Mouse (Mus musculus): Measurements from ENCODE around the gene Slc4a4. TPM values are rescaled to one million over a fixed set of nuclear protein-coding genes. Genes with fewer than 3 reads are reported as not detected.
A peak's percentile ranks its signal among the peaks of the same experiment; 100 is the strongest.

Gene Slc4a4
- polyA plus RNA-seq, 1 experiment from 2014 or later = 12.1 TPM

GRCm38 (mm10) chr5:88964685-88965290 lies 78.2 kb downstream of the Slc4a4 start:
- WGBS = 84% methylated on average over 6 of the region's 6 CpGs
- H3K36me3 ChIP-seq (replicated peaks; ENCODE audit: control insufficient read depth, insufficient read depth) = no peaks in the 10 kb centered on the region
- no peak overlapping the region for H3K27ac ChIP-seq
- no peak overlapping the region for H3K9ac ChIP-seq
- no peak overlapping the region for H3K4me2 ChIP-seq (replicated peaks)
- no peak overlapping the region for H3K4me3 ChIP-seq (replicated peaks; ENCODE audit: low read length)
- H3K4me1 ChIP-seq (replicated peaks; ENCODE audit: control insufficient read depth, insufficient read depth, low read length) = no peaks in the 10 kb centered on the region
- no peaks in the 10 kb centered on the region for H3K9me3 ChIP-seq (ENCODE audit: control insufficient read depth, low read length)
- no peaks in the 10 kb centered on the region for H3K27me3 ChIP-seq (ENCODE audit: control insufficient read depth, insufficient read depth, low read length)
- DNase-seq (ENCODE audit: low spot score) (no peak), ATAC-seq (ENCODE audit: low FRiP score) (no peak)

GRCm38 (mm10) chr5:88966507-88966906 lies 79.9 kb downstream of the Slc4a4 start:
- Histone ChIP-seq H3K9me3 (ENCODE audit: control insufficient read depth, low read length) (no peaks in the 10 kb centered on the region), H3K4me2 (replicated peaks) (no peak overlapping the region), H3K27ac (no peak overlapping the region), H3K4me3 (replicated peaks; ENCODE audit: low read length) (no peak overlapping the region), H3K9ac (no peak overlapping the region), H3K36me3 (replicated peaks; ENCODE audit: control insufficient read depth, insufficient read depth) (no peaks in the 10 kb centered on the region), H3K27me3 (ENCODE audit: control insufficient read depth, insufficient read depth, low read length) (no peaks in the 10 kb centered on the region), H3K4me1 (replicated peaks; ENCODE audit: control insufficient read depth, insufficient read depth, low read length) (no peaks in the 10 kb centered on the region)
- DNase-seq (ENCODE audit: low spot score) = no peak
- 92% methylated on average over 4 of the region's 4 CpGs for WGBS
- ATAC-seq (ENCODE audit: low FRiP score) = no peak

GRCm38 (mm10) chr5:88968923-88969639 lies 82.5 kb downstream of the Slc4a4 start:
- Histone ChIP-seq H3K9ac (no peak overlapping the region), H3K27ac (no peak overlapping the region), H3K9me3 (ENCODE audit: control insufficient read depth, low read length) (no peaks in the 10 kb centered on the region), H3K27me3 (ENCODE audit: control insufficient read depth, insufficient read depth, low read length) (no peaks in the 10 kb centered on the region), H3K4me1 (replicated peaks; ENCODE audit: control insufficient read depth, insufficient read depth, low read length) (no peaks in the 10 kb centered on the region), H3K4me3 (replicated peaks; ENCODE audit: low read length) (no peak overlapping the region), H3K36me3 (replicated peaks; ENCODE audit: control insufficient read depth, insufficient read depth) (no peaks in the 10 kb centered on the region), H3K4me2 (replicated peaks) (no peak overlapping the region)
- no peak for DNase-seq (ENCODE audit: low spot score)
- no peak for ATAC-seq (ENCODE audit: low FRiP score)
- WGBS = 36% methylated on average over 11 of the region's 11 CpGs

- Histone ChIP-seq H3K4me3 (replicated peaks; ENCODE audit: low read length) (no peak overlapping the region), H3K9ac (no peak overlapping the region), H3K4me1 (replicated peaks; ENCODE audit: control insufficient read depth, insufficient read depth, low read length) (no peaks in the 10 kb centered on the region), H3K27ac (no peak overlapping the region), H3K9me3 (ENCODE audit: control insufficient read depth, low read length) (no peaks in the 10 kb centered on the region), H3K27me3 (ENCODE audit: control insufficient read depth, insufficient read depth, low read length) (no peaks in the 10 kb centered on the region), H3K36me3 (replicated peaks; ENCODE audit: control insufficient read depth, insufficient read depth) (no peaks in the 10 kb centered on the region), H3K4me2 (replicated peaks) (no peak overlapping the region)
- DNase-seq (ENCODE audit: low spot score) = no peak
- no peak for ATAC-seq (ENCODE audit: low FRiP score)
Observed at GRCm38 (mm10) chr5:88971554-88971953, 84.9 kb downstream of the Slc4a4 start.

GRCm38 (mm10) chr5:88972277-88972676 lies 85.7 kb downstream of the Slc4a4 start:
- no peaks in the 10 kb centered on the region for H3K4me1 ChIP-seq (replicated peaks; ENCODE audit: control insufficient read depth, insufficient read depth, low read length)
- H3K36me3 ChIP-seq (replicated peaks; ENCODE audit: control insufficient read depth, insufficient read depth) = no peaks in the 10 kb centered on the region
- no peaks in the 10 kb centered on the region for H3K9me3 ChIP-seq (ENCODE audit: control insufficient read depth, low read length)
- ATAC-seq (ENCODE audit: low FRiP score) (no peak), DNase-seq (ENCODE audit: low spot score) (no peak)
- no peak overlapping the region for H3K4me2 ChIP-seq (replicated peaks)
- H3K9ac ChIP-seq = no peak overlapping the region
- WGBS = 68% methylated on average over 7 of the region's 7 CpGs
- H3K27ac ChIP-seq = no peak overlapping the region
- H3K4me3 ChIP-seq (replicated peaks; ENCODE audit: low read length) = no peak overlapping the region
- no peaks in the 10 kb centered on the region for H3K27me3 ChIP-seq (ENCODE audit: control insufficient read depth, insufficient read depth, low read length)

- 97% methylated on average over 1 of the region's 1 CpGs for WGBS
- no peak for DNase-seq (ENCODE audit: low spot score)
Observed at GRCm38 (mm10) chr5:88973130-88973529, 86.5 kb downstream of the Slc4a4 start.

GRCm38 (mm10) chr5:88975694-88976093 lies 89.1 kb downstream of the Slc4a4 start:
- H3K36me3 ChIP-seq (replicated peaks; ENCODE audit: control insufficient read depth, insufficient read depth) = no peaks in the 10 kb centered on the region
- no peak overlapping the region; the same call in 1 of the 2 replicates for H3K27ac ChIP-seq
- ATAC-seq (ENCODE audit: low FRiP score) (peak; percentile 70; the same call in 1 of the 2 replicates), DNase-seq (ENCODE audit: low spot score) (no peak)
- H3K4me2 ChIP-seq (replicated peaks) = no peak overlapping the region
- H3K9me3 ChIP-seq (ENCODE audit: control insufficient read depth, low read length) = no peaks in the 10 kb centered on the region
- no peaks in the 10 kb centered on the region for H3K27me3 ChIP-seq (ENCODE audit: control insufficient read depth, insufficient read depth, low read length)
- no peaks in the 10 kb centered on the region for H3K4me1 ChIP-seq (replicated peaks; ENCODE audit: control insufficient read depth, insufficient read depth, low read length)
- no peak overlapping the region for H3K9ac ChIP-seq
- no peak overlapping the region for H3K4me3 ChIP-seq (replicated peaks; ENCODE audit: low read length)

More at GRCm38 (mm10) chr5:88973130-88973529, 86.5 kb downstream of the Slc4a4 start:
- no peak overlapping the region for H3K9ac ChIP-seq
- no peak overlapping the region for H3K4me2 ChIP-seq (replicated peaks)
- no peaks in the 10 kb centered on the region for H3K36me3 ChIP-seq (replicated peaks; ENCODE audit: control insufficient read depth, insufficient read depth)
- no peaks in the 10 kb centered on the region for H3K9me3 ChIP-seq (ENCODE audit: control insufficient read depth, low read length)
- no peaks in the 10 kb centered on the region for H3K27me3 ChIP-seq (ENCODE audit: control insufficient read depth, insufficient read depth, low read length)
- no peak for ATAC-seq (ENCODE audit: low FRiP score)
- H3K27ac ChIP-seq = no peak overlapping the region
- no peak overlapping the region for H3K4me3 ChIP-seq (replicated peaks; ENCODE audit: low read length)
- H3K4me1 ChIP-seq (replicated peaks; ENCODE audit: control insufficient read depth, insufficient read depth, low read length) = no peaks in the 10 kb centered on the region

GRCm38 (mm10) chr5:88976428-88976827 lies 89.8 kb downstream of the Slc4a4 start:
- 66% methylated on average over 3 of the region's 3 CpGs for WGBS
- Histone ChIP-seq H3K4me3 (replicated peaks; ENCODE audit: low read length) (no peak overlapping the region), H3K9me3 (ENCODE audit: control insufficient read depth, low read length) (no peaks in the 10 kb centered on the region), H3K27ac (no peak overlapping the region), H3K36me3 (replicated peaks; ENCODE audit: control insufficient read depth, insufficient read depth) (no peaks in the 10 kb centered on the region), H3K27me3 (ENCODE audit: control insufficient read depth, insufficient read depth, low read length) (no peaks in the 10 kb centered on the region), H3K4me1 (replicated peaks; ENCODE audit: control insufficient read depth, insufficient read depth, low read length) (no peaks in the 10 kb centered on the region), H3K4me2 (replicated peaks) (no peak overlapping the region), H3K9ac (no peak overlapping the region)
- DNase-seq (ENCODE audit: low spot score) = no peak
- ATAC-seq (ENCODE audit: low FRiP score) = no peak

GRCm38 (mm10) chr5:88980740-88981139 lies 94.1 kb downstream of the Slc4a4 start:
- WGBS = 91% methylated on average over 4 of the region's 4 CpGs
- Histone ChIP-seq H3K4me3 (replicated peaks; ENCODE audit: low read length) (no peak overlapping the region), H3K36me3 (replicated peaks; ENCODE audit: control insufficient read depth, insufficient read depth) (no peaks in the 10 kb centered on the region), H3K9me3 (ENCODE audit: control insufficient read depth, low read length) (no peaks in the 10 kb centered on the region), H3K27ac (no peak overlapping the region), H3K27me3 (ENCODE audit: control insufficient read depth, insufficient read depth, low read length) (no peaks in the 10 kb centered on the region), H3K4me2 (replicated peaks) (no peak overlapping the region), H3K9ac (no peak overlapping the region), H3K4me1 (replicated peaks; ENCODE audit: control insufficient read depth, insufficient read depth, low read length) (no peaks in the 10 kb centered on the region)
- DNase-seq (ENCODE audit: low spot score) (no peak), ATAC-seq (ENCODE audit: low FRiP score) (no peak)
